Mouse (Mus musculus) adrenal gland, postnatal 14 days (tissue): ENCODE measurements at regions not wholly inside any gene's neighbourhood (a gene's known extent, or its start where the extent isn't known, plus 50 kb on each side); places are given as distances from the start of the nearest gene placed in this dataset.

ENCODE experiments used
- DNase-seq: peaks from one replicate; pipeline ENCODE4 v3.0.0; 2021; ENCODE audit warnings: mixed read lengths

- no peak for DNase-seq
These were observed 94.8 kb downstream of the Rbm46 start for GRCm38 (mm10) chr3:82781464-82781863.

GRCm38 (mm10) chr3:82770512-82771270 is 105.6 kb downstream of the Rbm46 start:
- no peak for DNase-seq

- no peak for DNase-seq
These were observed 108.8 kb downstream of the Rbm46 start for GRCm38 (mm10) chr3:82767484-82767883.

GRCm38 (mm10) chr3:82759946-82760345 is 116.3 kb downstream of the Rbm46 start:
- no peak for DNase-seq

GRCm38 (mm10) chr3:82758967-82759366 is 117.3 kb downstream of the Rbm46 start:
- no peak for DNase-seq

- DNase-seq, result peak; percentile 85
These were observed 150.7 kb downstream of the Rbm46 start for GRCm38 (mm10) chr3:82725546-82725945.

GRCm38 (mm10) chr3:82707628-82708027 is 159.7 kb upstream of the Npy2r start:
- peak; percentile 44 for DNase-seq

GRCm38 (mm10) chr3:82692131-82692530 is 144.2 kb upstream of the Npy2r start:
- no peak for DNase-seq

- DNase-seq, result no peak
These were observed 108.4 kb upstream of the Npy2r start for GRCm38 (mm10) chr3:82656159-82656874.

GRCm38 (mm10) chr3:82652346-82652745 is 104.5 kb upstream of the Npy2r start:
- DNase-seq, result no peak

GRCm38 (mm10) chr3:82640052-82640451 is 92.2 kb upstream of the Npy2r start:
- DNase-seq, result no peak

- no peak for DNase-seq
These were observed 88.8 kb upstream of the Npy2r start for GRCm38 (mm10) chr3:82636666-82637065.

- no peak for DNase-seq
These were observed 72.6 kb upstream of the Npy2r start for GRCm38 (mm10) chr3:82620418-82621003.

GRCm38 (mm10) chr3:82619371-82619770 is 71.5 kb upstream of the Npy2r start:
- no peak for DNase-seq

- DNase-seq, result no peak
These were observed 54.0 kb upstream of the Npy2r start for GRCm38 (mm10) chr3:82601880-82602279.

GRCm38 (mm10) chr3:82598656-82599055 is 50.8 kb upstream of the Npy2r start:
- peak; percentile 59 for DNase-seq
